Mouse (Mus musculus): ENCODE results near the gene Gabrr3.
A peak's percentile ranks its signal among the peaks of the same experiment; 100 is the strongest.

Gene Gabrr3

DNA sequence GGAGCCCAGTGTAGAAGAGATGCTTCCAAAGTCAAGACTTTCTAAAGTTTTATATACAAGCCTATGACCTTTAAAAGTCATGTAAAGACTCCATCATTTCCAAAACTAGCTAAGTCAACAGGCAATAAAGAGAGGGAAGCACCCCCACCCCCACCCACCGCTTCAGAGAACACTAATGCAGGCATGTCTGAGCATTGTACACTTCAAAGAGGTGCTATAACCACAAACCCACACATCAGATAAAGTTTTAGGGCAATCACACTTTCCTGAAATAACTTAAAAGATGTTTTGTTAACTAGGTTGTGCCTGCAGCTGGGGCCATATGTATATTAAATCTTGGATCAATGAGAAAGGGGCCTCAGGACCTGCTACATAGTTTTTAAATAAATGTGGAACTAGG is 62.7 kb downstream of the Gabrr3 start:
- DNase-seq (ENCODE audit: low spot score in 2 of 2), result no peak

DNA sequence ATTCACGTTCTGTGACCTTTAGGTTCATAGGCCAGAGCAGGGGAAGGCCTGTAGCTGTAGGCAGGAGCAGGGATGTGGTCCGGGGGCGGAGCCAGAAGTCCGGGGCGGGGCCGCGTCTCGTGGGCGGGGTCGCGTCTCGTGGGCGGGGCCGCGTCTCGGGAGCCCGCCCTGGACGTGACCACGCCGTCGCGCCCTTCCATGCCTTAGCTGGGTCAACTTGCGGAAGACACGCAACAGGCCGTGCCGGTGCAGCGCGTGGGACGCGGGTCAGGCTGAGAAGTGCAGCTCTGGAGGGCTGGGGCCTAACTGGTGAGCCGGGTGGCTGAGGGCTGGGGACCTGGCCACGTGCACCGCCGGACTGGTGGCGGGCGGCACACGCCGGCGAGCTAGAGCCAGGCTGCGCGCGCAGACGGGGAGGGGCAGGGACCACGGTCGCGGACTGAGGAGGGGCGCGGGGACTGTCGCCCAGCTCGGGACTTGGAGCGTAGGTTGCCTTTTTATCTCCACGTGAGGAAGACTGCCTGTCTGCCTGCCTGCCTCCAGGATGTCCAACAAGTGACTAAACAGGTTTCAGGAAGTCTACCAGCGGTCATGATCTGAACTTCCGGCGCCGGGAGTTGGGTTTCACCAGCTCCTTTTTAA is 64.6 kb downstream of the Gabrr3 start, which contains the start of gene Riox2:
Gene Riox2, plus strand, starts transcription at position 139 of the 642 bp plus-strand sequence.
- peak; percentile 52 to 53 for DNase-seq (ENCODE audit: low spot score in 2 of 2)

DNA sequence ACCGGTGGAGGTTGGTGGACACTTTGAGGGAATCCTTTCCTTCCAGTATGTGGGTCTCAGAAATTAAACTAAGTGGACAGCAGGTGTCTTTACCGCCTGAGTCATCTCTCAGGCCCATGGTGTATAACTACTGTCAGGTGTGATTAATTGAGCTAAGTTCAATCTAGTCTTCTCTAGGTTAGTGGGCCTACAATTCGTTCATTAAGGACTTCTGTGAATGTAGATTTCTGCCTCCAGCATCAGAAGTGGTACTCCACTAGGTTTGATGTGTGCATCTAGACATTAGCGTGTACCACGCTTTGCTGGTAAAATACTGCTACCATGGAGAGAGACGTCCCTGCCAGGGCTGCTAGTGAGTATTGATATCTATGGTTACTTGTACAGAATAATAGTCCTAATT is 65.4 kb downstream of the Gabrr3 start:
- DNase-seq (ENCODE audit: low spot score in 2 of 2), result no peak

DNA sequence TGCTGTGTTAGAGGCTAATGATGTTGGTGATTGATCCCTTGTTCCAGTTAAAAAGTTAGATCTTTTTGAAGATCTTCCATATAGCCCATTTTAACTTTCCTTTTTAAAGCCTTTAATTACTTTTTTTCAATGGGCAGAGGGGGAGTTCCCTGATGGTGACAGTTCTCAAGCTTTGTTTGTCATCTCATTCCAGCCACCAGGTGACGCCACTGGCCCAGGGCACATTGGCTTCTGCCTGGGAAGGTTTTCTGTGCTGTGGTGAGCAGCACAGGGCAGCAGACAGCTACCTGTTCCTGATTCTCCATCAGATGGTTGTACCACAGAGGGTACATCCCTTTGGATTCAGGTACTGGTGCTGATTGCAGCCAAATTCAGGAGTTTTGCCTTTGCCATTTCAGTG is 67.7 kb downstream of the Gabrr3 start:
- peak; percentile 33 to 43 for DNase-seq (ENCODE audit: low spot score in 2 of 2)

DNA sequence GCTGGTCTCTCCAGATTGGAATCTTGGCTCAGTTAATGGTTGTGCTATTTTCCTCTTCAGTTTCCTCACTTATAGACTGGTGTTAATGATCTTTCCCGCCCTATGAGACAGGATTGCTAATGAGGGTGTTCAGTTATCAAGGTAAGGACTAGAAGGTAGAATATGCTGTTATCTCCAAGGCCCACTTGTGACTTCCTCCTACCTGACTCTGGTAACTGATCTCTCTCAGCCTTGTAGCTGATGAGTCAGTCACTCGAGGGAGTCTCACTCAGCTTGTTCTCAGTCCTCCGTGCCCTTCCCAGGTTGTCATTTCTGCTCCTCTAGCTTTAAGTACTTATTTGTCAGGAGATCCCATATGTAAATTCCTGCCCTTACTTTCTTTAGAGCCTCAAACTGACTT is 70.8 kb downstream of the Gabrr3 start:
- no peak for DNase-seq (ENCODE audit: low spot score in 2 of 2)

DNA sequence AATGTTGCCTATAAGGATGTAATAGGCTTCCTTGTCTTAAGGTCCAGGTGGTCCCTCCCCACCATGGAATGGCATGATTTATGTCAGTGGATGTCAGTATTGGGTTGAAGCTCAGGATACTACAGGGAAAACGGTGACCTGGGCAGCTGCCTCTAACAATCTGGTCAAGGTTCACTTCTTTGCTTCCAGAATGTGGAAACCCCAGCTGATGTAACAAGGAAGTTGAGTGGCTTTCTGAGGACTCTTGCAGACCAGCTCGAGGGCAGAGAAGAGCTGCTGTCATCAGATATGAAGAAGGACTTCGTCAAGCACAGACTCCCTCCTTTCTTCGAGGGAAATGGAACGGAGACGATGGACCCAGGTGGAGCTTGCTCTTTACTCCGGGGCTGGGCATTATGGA is 80.1 kb downstream of the Gabrr3 start:
- no peak for DNase-seq (ENCODE audit: low spot score in 2 of 2)

DNA sequence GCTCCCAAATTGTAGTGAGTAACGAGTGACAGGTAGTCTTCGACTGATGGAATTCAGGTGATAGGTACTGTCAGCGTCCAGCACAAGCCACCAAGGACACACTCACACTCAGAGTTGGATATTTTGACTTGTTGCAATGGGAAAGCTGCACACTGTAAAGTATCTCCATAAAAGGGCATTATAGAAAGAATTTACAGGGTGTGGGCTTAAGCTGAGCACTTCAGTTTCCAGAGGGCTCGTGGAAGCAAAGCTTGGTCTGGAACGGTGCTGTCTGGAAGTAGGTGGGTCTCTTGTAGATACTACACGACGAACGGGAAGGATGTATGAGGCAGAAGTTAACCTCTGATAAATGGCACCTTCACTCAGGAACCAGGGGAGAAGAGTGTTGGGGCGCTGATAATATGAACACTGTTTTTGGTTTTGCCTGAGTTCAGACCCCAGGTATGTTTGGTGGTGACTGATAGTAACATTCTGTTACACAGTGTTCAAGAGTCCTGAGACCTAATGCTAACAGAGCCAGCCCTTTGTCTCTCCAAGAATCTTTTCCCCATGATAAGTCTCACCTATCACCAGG is 80.9 kb downstream of the Gabrr3 start:
- DNase-seq (ENCODE audit: low spot score in 2 of 2), result no peak

DNA sequence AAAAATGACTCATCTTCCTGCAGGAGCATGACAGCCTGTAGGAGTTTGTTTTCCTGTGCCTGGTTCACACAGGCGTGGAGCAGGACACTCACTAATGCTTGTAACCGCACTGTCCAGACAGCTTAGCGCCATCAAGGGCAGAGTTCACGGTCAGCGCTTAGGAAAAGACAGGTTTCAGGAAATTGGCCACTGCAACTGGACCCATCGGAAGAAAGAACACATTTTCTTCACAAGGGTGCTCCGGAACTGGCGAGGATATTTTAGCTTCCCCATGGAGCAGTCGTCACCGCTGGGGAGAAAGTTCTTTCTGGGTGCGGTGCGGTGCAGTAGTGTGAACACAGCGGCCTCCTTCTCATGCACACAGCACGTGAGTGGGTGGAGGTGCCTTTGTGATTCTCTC is 86.1 kb downstream of the Gabrr3 start:
- no peak for DNase-seq (ENCODE audit: low spot score in 2 of 2)

DNA sequence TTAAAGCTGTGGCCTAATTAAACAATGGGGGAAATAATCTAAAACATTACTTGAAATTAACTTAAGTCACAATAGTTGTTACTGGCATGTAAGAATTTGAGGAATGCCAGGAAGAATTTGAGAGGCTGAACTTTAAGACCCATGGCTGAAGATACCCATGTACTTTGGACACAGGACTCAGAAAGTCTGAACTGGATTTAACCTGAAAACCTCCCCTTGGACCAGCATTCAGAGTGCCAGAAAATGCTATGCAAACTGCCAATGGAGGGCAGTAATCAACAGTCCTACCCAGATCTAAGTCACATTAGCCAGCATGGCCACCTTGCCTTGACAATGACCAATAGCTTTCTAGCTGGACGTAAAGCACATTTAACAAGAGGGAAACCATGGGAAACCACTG is 90.8 kb downstream of the Gabrr3 start:
- DNase-seq (ENCODE audit: low spot score in 2 of 2), result no peak

DNA sequence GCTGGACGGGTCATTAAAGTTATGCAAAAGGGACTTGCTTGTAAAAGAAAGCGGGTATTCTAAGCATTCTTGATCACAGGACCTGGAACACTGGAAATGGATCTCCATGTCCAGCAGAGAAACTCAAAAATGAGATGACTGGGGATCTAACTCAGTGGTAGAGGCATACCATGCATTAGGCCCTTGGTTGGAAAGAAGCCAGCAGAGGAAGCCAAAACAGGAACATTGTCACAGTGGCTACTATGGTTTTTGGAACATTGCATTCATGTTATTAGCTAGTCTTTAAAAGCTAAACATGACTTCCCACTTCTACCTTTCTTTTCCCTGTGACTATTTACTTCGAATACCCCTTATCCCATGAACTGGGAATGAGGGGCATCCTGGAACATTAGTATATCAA is 92.0 kb downstream of the Gabrr3 start:
- no peak for DNase-seq (ENCODE audit: low spot score in 2 of 2)

DNA sequence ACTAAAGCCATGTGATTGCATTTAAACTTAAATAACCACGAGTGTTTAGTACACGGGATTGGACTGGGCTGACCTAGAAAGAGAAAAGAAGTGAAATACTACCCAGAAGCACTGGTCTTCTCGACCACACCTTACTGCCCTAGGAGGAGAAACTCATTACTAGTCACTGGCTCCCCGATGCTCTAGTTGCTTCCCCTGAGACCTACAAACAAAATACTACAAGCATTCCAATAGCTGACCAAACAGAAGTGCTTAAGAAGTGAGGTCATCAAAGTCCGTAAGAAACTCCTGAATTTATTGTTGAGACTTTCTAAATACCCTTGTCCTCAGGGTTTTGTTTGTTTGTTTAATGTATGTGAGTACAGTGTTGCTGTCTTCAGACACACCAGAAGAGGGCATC is 102.7 kb downstream of the Gabrr3 start:
- DNase-seq (ENCODE audit: low spot score in 2 of 2), result no peak

All from frontal cortex, postnatal 25 days (tissue).